Mouse (Mus musculus) brain, adult 2 months (tissue): ENCODE data around the gene Commd9.

Source experiments
- DNase-seq: peaks from one replicate; pipeline ENCODE4 v3.0.0; 2011; ENCODE audit warnings: low read depth, low spot score

The Commd9 gene

DNA sequence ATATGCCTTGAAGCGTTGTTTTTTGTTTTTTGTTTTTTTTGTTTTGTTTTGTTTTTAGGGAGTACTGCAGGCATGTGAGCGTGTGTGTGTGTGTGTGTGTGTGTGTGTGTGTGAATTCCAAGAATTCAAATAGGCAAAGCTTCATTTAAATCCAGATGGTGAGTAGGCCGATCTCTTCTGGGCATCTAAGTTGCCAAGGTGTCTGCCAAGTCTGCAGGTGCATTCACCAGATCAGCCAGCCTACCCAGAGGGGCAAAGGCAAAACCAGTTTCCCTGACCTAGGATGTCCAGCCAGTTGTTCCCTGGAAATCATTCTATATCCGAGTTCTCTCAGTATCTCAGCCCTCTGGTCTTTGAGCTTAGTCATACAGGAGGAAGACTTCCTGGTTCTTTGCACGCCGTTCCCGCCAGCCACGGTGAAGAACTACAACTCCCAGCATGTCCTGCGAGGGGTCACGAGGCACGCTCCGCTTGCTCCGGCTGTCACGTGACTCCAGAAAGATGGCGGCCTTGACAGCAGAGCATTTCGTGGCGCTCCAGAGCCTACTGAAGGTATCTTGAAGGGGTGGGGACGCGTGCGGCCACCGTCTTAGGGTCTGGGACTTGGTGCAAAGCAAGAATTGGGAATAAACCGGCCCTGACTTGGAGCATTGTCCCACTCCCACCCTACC is at the start of gene Commd9:
Commd9 (plus strand) TSS at position 480 of the 671 bp plus-strand sequence.
- peak; percentile 98 for DNase-seq

DNA sequence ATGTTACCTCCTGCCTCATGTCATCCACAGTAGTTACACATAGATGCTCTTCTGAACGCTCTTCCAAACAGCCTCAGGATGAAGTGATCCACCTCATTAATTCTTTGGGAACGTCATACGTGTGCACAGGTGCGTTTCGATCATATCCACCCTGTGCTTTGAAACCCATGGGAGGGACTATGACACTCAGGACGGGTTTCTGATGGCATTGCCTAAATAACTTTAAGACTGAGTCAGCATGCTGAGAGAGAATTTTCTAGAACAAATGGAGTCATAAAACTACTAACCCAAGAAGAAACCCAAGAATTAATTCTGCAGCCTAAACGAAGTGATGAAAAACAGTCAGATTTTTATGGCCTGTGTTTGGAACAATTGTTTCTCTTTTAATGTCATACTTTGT is 43.3 kb upstream of the Commd9 start:
- no peak for DNase-seq

GRCm38 (mm10) chr2:101854792-101855191 is 31.3 kb upstream of the Commd9 start:
- no peak for DNase-seq

DNA sequence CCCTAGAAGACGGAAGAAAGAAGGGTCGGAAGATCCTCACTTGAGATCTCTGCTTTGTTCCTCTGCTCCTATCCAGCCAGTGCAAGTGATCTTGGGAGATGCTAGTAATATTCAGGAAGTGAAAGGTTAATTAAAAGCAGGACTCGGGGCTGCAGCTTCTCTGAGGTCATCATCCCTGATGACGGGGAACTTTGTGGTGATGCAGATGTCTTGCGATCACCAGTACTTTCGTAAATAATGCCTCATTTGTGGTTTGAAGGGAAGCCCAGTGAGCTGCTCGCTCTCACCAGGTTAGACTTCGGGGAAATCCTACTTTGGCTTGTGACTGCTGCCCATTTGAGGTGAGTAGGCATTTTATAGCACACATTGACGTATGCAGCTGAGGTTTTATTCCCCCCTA is 29.9 kb upstream of the Commd9 start:
- DNase-seq = no peak

- DNase-seq = no peak
Observed at GRCm38 (mm10) chr2:101860920-101861485, 25.0 kb upstream of the Commd9 start.

GRCm38 (mm10) chr2:101862219-101863123 is 23.6 kb upstream of the Commd9 start:
- no peak for DNase-seq

DNA sequence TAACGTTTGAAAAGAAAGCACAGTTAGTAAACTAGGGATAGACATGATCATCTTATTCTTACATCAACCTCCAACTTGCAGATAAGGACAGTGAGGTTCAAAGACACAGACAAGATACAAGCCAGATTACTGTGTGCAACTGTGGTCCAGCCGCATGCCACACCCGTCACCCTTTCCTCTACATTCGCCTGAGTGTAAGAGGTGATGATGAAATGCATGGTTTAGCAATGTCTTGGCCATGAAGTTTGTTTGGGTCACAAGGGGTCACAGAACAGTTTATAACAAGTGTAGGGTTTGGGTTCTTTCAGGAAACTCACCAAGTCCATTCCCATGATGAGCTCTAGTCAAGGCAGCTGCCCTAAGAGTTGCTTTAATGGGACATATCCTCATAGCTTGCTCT is 17.4 kb upstream of the Commd9 start:
- DNase-seq = no peak

GRCm38 (mm10) chr2:101871179-101871578 is 14.9 kb upstream of the Commd9 start:
- peak; percentile 70 for DNase-seq

GRCm38 (mm10) chr2:101881471-101882162 is 4.4 kb upstream of the Commd9 start:
- peak; percentile 43 for DNase-seq

- DNase-seq = peak; percentile 89
Observed at GRCm38 (mm10) chr2:101882998-101883397, 3.0 kb upstream of the Commd9 start, which contains the start of gene Prr5l. Gene Prr5l, minus strand, starts transcription at chr2:101883027.

GRCm38 (mm10) chr2:101884286-101884685 is 1.8 kb upstream of the Commd9 start:
- DNase-seq = no peak

DNA sequence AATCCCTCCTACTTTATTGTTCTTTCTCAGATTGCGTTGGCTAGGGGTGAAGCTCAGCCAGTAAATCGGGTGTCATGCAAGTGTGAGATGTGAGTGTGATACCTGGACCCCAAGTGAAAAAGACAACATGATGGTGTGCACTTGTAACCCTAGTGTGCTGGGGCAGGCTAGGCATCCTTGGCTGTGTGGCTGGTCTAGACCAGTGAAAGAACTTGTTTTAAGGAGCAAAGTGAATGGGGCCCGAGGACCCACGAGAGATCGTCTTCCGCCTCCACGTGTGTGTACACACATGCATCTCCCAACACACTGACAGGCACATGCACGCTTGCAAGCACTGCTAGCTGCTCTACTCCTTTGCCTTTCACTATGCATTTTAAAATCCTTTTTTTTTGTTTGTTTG is 2.8 kb downstream of the Commd9 start:
- no peak for DNase-seq

DNA sequence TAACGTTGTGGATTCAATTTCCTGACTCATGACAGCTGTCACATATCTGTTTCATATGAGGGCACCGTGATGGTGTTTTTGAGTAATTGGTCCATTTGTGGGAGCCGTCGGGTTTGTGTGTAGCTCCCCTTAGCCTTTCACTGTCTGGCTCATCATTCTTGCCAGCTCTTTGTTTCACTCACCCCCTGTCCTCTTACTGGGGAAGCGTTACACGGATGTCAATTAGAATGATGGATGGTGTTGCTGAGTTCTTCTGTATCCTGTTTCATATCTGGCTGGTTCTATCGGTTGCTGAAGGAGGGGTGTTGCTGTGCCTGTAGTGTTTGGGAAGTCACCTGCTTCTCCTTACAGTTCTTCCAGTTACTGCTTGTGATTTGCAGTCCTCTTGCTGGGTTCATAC is 5.1 kb downstream of the Commd9 start:
- DNase-seq = no peak

GRCm38 (mm10) chr2:101894126-101894525 is 8.1 kb downstream of the Commd9 start:
- DNase-seq = no peak

- no peak for DNase-seq
Observed at GRCm38 (mm10) chr2:101896425-101897204, 10.6 kb downstream of the Commd9 start.

- DNase-seq = peak; percentile 56
Observed at GRCm38 (mm10) chr2:101902196-101902595, 16.1 kb downstream of the Commd9 start.

- peak; percentile 95 for DNase-seq
Observed at GRCm38 (mm10) chr2:101905534-101906378, 19.7 kb downstream of the Commd9 start.

DNA sequence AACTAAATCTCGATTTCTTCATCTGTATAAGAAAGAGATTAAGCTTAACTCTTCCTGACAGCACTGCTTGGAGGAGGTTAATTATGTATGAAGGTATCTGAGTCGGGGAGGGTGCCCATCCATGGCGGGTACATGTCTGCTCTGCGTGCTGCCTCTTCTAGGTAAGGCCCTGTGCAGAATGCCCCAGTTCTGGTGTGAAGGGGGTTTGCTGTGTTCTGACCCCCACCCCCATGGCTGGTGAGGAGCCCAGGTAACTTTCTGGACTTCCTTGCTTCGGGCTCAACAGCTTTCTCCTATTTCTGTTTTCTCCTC is 20.3 kb downstream of the Commd9 start:
- no peak for DNase-seq

DNA sequence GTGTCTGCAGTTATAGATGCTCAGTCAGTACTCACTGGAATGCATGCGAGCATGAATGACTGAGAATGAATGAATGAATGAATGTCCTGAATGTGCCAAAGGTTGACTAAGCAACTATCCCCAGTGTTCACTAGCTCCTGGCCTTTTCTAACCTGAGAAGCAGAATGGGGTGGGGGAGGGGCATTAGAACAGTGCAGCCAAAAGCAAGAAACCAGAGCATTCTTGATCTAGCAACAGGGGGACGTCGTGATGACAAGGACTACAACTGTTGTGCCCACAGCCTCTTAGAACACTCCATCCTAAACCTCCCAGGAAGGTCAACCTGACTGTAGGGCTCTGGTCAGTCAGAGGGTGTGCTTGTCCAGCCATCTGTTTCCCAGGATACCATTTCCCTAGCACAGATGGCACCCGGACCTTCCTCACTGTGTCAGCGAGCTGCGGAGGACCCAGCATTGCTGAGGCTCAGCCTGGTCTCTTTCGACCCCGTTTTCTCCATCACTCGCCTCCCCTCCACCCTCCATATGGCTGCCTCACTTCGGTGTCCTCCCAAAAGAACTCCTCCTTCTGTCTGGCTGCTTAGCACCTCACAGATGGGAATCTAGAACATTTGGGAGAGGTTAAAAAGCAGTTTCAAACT is 21.5 kb downstream of the Commd9 start:
- DNase-seq = peak; percentile 99

DNA sequence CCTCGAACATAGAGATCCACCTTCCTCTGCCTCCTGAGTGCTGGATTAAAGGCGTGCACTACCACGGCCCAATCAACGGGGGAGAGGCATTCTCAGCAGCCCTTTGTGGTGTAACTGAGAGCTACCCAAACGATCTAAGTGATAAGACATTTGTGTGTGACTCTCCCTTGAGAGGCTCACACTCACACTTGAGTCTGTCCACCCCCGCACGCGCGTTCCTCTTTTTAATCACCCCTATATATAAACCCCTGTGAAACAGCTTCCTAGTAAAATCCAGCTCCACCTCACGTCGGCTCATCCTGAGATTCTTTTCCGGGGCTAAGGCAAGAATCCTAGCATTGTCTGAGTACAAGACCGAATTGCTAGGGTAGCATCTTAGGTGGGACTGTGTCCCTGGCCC is 22.7 kb downstream of the Commd9 start:
- DNase-seq = peak; percentile 73
